Mouse (Mus musculus) bone marrow macrophage, adult 2 months (primary cell): ENCODE data around the gene Kcnk4. TPM values are rescaled to one million over a fixed set of nuclear protein-coding genes. Genes with fewer than 3 reads are reported as not detected.
A peak's percentile ranks its signal among the peaks of the same experiment; 100 is the strongest.

ENCODE experiments used
- H3K27ac ChIP-seq: 2 replicates; pipeline ENCODE4 v1.5.1; 2012; ENCODE audit warnings: low read depth, low read length; ENCODE audit not compliant: insufficient read depth
- H3K4me1 ChIP-seq: 2 replicates; pipeline ENCODE4 v1.6.1; 2012; ENCODE audit warnings: low read length; ENCODE audit not compliant: control insufficient read depth, insufficient read depth
- H3K4me3 ChIP-seq: 2 replicates; pipeline ENCODE4 v1.5.1; 2012; ENCODE audit warnings: mild to moderate bottlenecking, low read length, moderate library complexity; ENCODE audit not compliant: insufficient read depth
- CTCF ChIP-seq: IDR thresholded peaks from 2 replicates; pipeline ENCODE4 v1.5.1; 2012; ENCODE audit warnings: low read depth, mild to moderate bottlenecking, low read length, moderate library complexity
- POLR2A ChIP-seq: IDR thresholded peaks from 2 replicates; pipeline ENCODE4 v1.6.1; 2012; ENCODE audit warnings: mild to moderate bottlenecking, low read depth, low read length, borderline replicate concordance
- polyA plus RNA-seq: library from polyadenylated mRNA; stranded (reverse); fragments of >200 nt; gene quantifications from 2 replicates; pipeline ENCODE4 v1.2.4, GENCODE M21; 2012; ENCODE audit not compliant: missing spikeins, insufficient read depth, insufficient read length

Kcnk4 gene
- not detected in 2 replicates for polyA plus RNA-seq

DNA sequence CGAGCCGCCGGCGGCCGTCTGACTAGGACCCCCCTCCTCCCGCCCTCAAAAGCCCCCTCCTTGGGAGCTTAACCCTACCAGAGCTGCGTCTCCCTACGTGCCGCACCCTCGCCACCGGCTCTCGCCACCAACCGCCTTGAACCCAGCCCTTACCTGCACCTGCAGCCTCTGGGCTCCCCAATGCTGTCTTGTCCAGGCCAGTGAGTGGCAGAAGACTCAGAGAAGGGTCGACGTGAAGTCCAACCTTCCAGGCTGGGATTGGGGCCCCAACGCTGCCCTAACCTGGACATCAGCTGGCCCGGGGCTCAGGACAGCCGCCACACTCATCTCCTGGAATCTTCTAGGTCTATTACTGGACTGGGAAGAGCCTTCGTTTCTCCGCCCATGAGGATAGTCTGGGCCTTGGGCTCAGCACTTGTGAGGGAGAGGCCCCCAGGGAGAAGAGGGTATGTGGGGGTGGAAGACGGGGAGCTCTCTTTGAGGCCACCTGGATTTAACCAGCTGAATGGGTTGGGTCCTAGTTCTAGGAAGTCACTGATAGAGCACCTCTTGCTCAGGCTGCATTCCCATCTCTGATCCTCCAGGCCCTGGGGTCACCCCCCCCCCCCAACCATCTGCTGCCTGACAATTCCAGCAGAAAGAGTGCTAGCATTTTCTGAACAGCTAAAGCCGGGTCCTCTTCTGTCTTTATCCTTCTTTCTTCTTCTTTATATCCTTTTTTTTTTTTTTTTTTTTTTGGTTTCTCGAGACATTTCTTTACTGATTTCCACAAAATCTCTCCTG, at the start of gene Kcnk4:
Kcnk4 (minus strand) TSS at position 321 of the 783 bp plus-strand sequence.
- H3K4me1 ChIP-seq: no peaks in the 10 kb centered on the region
- peak within 1 kb of the TSS; percentile 45 for H3K4me3 ChIP-seq
- H3K27ac ChIP-seq: no peak within 1 kb of the TSS
- no peak for TF ChIP-seq POLR2A
- no peak for TF ChIP-seq CTCF

GRCm38 (mm10) chr19:6983621-6984020, 49.3 kb upstream of the Kcnk4 start:
- Histone ChIP-seq H3K4me3 (no peak overlapping the region), H3K4me1 (peaks cover 19% of the 10 kb centered on the region), H3K27ac (no peak overlapping the region)
- TF ChIP-seq POLR2A: no peak
- TF ChIP-seq CTCF: no peak

GRCm38 (mm10) chr19:6981465-6981864, 47.1 kb upstream of the Kcnk4 start:
- peaks cover 26% of the 10 kb centered on the region for H3K4me1 ChIP-seq
- no peak overlapping the region for H3K27ac ChIP-seq
- TF ChIP-seq CTCF (no peak), POLR2A (no peak)
- H3K4me3 ChIP-seq: 0 out of 2 replicates have a peak overlapping the region, but pooled peaks have one; percentile 15

GRCm38 (mm10) chr19:6980381-6981093, 46.2 kb upstream of the Kcnk4 start, which contains the start of gene Fkbp2:
TSS of gene Fkbp2 (minus strand) at chr19:6980501.
- Histone ChIP-seq H3K27ac (peak within 1 kb of the TSS; percentile 81), H3K4me1 (peaks cover 18% of the 10 kb centered on the region), H3K4me3 (peak within 1 kb of the TSS; percentile 75)
- TF ChIP-seq CTCF: no peak
- TF ChIP-seq POLR2A: peak; percentile 92

DNA sequence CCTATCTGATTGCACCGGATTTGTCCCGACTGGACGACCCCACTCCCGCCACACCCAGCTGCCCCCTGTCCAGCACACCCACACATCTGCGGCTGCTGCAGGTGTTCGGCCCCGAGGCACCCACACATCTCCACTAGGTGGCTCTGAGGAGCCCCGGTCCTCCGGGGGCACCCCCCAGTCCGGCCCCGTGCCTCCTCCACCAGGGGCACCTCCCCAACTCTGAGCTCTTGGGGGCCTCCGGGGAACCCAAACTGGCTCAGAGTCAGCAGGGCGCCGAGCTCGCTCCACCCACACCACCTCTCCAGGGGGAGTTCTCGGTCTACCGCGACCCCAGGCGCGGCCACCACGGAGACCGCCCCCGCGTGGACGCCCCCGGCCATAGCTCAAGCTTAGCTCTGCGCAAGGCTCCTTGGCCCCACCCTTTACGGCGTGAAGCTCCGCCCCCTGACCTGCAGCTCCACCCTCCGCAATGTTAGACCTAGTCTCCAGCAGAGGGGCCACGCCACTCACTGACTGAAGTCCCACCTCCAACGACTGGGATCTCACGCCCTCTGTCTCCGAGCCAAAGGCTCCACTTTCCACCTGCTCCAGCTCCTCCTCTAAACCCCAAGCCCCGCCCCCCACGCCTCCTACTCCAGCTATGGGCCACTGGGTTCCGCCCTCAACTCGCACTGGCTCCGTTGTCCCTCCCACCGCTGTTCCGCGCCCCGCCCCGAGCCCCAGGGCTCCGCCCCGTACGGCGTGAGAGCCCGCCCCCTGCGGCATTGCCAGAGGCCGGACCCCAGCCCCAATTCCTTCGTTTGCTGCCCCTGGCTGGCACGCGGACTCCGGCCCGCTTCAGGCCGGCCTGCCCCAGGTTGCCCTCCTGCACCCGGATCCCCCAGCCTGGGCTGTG, 45.4 kb upstream of the Kcnk4 start:
- Histone ChIP-seq H3K4me1 (peaks cover 18% of the 10 kb centered on the region), H3K27ac (peak overlapping the region; percentile 81), H3K4me3 (peak overlapping the region; percentile 75)
- TF ChIP-seq CTCF: peak; percentile 79
- TF ChIP-seq POLR2A: no peak

- Histone ChIP-seq H3K27ac (peak overlapping the region; percentile 81), H3K4me1 (peaks cover 18% of the 10 kb centered on the region), H3K4me3 (peak overlapping the region; percentile 74)
- TF ChIP-seq CTCF: no peak
Measured at GRCm38 (mm10) chr19:6979001-6979479, 44.7 kb upstream of the Kcnk4 start.

DNA sequence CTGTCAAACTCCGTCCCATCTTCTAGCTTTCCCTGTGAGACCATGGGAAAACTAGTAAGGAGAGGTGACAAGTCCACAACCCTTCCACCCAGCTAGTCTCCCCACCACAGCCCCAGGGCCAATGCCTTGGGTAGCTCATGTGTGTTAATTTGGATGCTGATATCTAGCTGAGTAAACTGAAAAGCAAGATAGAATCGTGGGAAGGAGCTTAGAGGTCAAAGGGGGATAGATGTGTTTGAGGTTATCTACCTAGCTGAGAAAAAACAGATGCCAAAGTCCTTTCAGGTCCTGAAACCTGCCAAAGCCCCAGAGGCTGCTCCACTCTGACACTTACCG, 44.3 kb upstream of the Kcnk4 start:
- Histone ChIP-seq H3K4me1 (peaks cover 22% of the 10 kb centered on the region), H3K4me3 (peak overlapping the region; percentile 74), H3K27ac (peak overlapping the region; percentile 81)
- no peak for TF ChIP-seq CTCF
- TF ChIP-seq POLR2A: no peak

DNA sequence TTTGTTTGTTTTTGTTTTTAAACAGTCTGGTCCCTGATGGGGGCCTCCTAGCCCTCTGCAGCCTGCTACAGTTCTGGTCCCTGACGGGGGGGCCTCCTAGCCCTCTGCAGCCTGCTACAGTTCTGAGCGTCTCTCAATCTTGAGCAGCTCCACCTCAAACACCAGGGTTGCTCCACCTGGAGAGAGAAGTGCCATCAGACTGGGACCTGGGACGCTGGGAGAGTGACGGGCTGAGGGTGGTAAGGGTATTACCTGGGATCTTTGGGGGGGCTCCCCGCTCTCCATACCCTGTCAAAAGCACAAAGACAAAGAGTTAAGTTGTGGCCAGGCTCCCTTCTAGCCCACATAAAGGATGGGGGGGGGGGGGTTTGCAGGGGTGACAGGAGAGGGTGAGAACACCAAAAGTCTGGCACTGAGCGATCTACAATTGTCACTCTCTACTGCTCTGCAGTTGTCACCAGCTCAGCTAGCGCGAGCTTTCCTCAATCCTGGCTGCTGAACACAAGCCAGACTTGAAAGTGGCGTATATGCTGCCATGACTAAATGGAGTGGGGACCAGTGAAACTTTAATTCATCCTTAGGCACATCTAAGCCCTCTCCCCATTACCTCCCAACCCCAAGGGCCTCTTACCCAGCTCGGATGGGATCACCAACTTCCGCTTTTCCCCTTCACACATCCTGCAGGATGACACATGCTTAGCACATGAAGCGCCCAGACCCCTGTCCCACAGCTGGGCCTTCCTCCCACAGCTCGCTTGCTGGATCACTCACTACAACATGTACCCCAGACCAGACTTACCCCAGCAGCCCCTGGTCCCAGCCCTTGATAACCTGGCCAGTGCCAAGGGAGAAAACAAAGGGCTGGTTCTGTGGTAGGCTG, 43.7 kb upstream of the Kcnk4 start:
- H3K27ac ChIP-seq: peak overlapping the region; percentile 81
- peaks cover 22% of the 10 kb centered on the region for H3K4me1 ChIP-seq
- TF ChIP-seq CTCF: no peak
- TF ChIP-seq POLR2A: no peak
- peak overlapping the region; percentile 74 for H3K4me3 ChIP-seq
